Mouse (Mus musculus): ENCODE measurements around the gene Emc10. TPM values are rescaled to one million over a fixed set of nuclear protein-coding genes. Genes with fewer than 3 reads are reported as not detected.

Gene Emc10
- polyA plus RNA-seq, 1 experiment from 2014 or later: 145 TPM

GRCm38 (mm10) chr7:44468644-44469285 lies 27.6 kb downstream of the Emc10 start:
- H3K36me3 ChIP-seq (ENCODE audit: control insufficient read depth, insufficient read depth, low read length): no peaks in the 10 kb centered on the region
- ATAC-seq: no peak
- H3K4me3 ChIP-seq (ENCODE audit: low read length): peak overlapping the region; percentile 69
- peak overlapping the region; percentile 79 for H3K9ac ChIP-seq (ENCODE audit: low read depth, low read length)
- H3K4me1 ChIP-seq (ENCODE audit: control insufficient read depth, insufficient read depth, low read depth, low read length): peaks cover 40% of the 10 kb centered on the region
- no peaks in the 10 kb centered on the region for H3K27me3 ChIP-seq (replicated peaks; ENCODE audit: control insufficient read depth, insufficient read depth, low read length)
- H3K4me2 ChIP-seq (ENCODE audit: low read length): peak overlapping the region; percentile 83
- peak overlapping the region; percentile 92 for H3K27ac ChIP-seq (ENCODE audit: low read depth, low read length)
- 44% methylated on average over 15 of the region's 15 CpGs for WGBS
- no peaks in the 10 kb centered on the region for H3K9me3 ChIP-seq (ENCODE audit: control insufficient read depth, low read length)

GRCm38 (mm10) chr7:44467811-44468411 lies 28.4 kb downstream of the Emc10 start, which contains the start of gene Josd2:
Gene Josd2, plus strand, starts transcription at chr7:44467980.
- Histone ChIP-seq H3K4me1 (ENCODE audit: control insufficient read depth, insufficient read depth, low read depth, low read length) (peaks cover 40% of the 10 kb centered on the region), H3K4me2 (ENCODE audit: low read length) (peak within 1 kb of the TSS; percentile 83), H3K36me3 (ENCODE audit: control insufficient read depth, insufficient read depth, low read length) (0 out of 2 replicates have a peak, but pooled peaks cover 2% of the 10 kb centered on the region), H3K27me3 (replicated peaks; ENCODE audit: control insufficient read depth, insufficient read depth, low read length) (no peaks in the 10 kb centered on the region), H3K27ac (ENCODE audit: low read depth, low read length) (peak within 1 kb of the TSS; percentile 92), H3K9ac (ENCODE audit: low read depth, low read length) (peak within 1 kb of the TSS; percentile 79), H3K4me3 (ENCODE audit: low read length) (peak within 1 kb of the TSS; percentile 69), H3K9me3 (ENCODE audit: control insufficient read depth, low read length) (no peaks in the 10 kb centered on the region)
- peak; percentile 92 for ATAC-seq
- WGBS: under 1% methylated on average over 42 of the region's 42 CpGs

- no peak overlapping the region for H3K4me2 ChIP-seq (ENCODE audit: low read length)
- no peak overlapping the region for H3K4me3 ChIP-seq (ENCODE audit: low read length)
- WGBS: 77% methylated on average over 16 of the region's 16 CpGs
- no peaks in the 10 kb centered on the region for H3K27me3 ChIP-seq (replicated peaks; ENCODE audit: control insufficient read depth, insufficient read depth, low read length)
- ATAC-seq: peak; percentile 1; the same call in 1 of the 2 replicates
- peaks cover 46% of the 10 kb centered on the region for H3K4me1 ChIP-seq (ENCODE audit: control insufficient read depth, insufficient read depth, low read depth, low read length)
- H3K9ac ChIP-seq (ENCODE audit: low read depth, low read length): no peak overlapping the region
- no peaks in the 10 kb centered on the region for H3K9me3 ChIP-seq (ENCODE audit: control insufficient read depth, low read length)
- H3K36me3 ChIP-seq (ENCODE audit: control insufficient read depth, insufficient read depth, low read length): peaks cover 12% of the 10 kb centered on the region
- peak overlapping the region; percentile 92 for H3K27ac ChIP-seq (ENCODE audit: low read depth, low read length)
Measured at GRCm38 (mm10) chr7:44466888-44467311, 29.4 kb downstream of the Emc10 start.

DNA sequence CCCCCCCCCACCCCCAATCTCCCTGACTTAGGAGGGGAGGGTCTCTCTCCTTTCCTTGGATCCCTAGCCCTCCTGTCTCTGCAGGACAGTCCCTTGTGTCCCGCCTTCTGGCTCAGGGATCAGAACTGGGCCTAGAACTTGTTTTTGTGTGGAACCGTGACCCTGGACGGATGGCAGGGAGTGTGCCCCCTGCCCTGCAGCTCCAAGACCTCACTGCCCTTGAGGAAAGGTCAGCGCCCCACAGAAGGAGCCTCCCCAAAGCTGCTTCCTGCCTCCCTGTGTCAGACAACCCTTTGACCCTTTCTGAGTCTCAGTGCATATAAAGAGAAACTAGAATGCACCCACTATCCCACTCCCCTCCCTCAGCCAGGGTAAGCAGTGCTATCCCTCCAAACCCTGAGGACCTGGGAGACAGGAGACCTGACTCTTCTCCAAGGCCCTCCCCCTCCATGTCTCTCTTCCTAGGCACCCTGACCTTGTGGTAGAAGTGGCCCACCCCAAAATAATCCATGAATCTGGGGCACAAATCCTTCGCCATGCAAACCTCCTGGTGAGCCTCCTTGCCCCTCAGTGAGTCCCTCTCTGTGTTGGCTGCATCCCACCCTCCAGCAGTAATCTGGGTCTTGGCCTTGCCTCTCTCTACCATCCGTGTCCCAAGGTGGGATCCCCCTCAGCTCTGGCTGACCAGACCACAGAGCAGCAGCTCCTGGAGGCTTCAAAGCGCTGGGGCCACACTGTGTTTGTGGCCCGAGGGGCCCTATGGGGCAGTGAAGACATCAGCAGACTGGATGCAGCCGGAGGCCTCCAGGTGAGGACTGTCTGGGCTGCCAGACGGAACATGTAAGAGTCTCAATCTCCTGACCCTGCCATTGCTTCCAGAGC lies 30.1 kb downstream of the Emc10 start:
- Histone ChIP-seq H3K4me3 (ENCODE audit: low read length) (no peak overlapping the region), H3K36me3 (ENCODE audit: control insufficient read depth, insufficient read depth, low read length) (peaks cover 16% of the 10 kb centered on the region), H3K27me3 (replicated peaks; ENCODE audit: control insufficient read depth, insufficient read depth, low read length) (no peaks in the 10 kb centered on the region), H3K9ac (ENCODE audit: low read depth, low read length) (no peak overlapping the region), H3K4me1 (ENCODE audit: control insufficient read depth, insufficient read depth, low read depth, low read length) (peaks cover 46% of the 10 kb centered on the region), H3K4me2 (ENCODE audit: low read length) (no peak overlapping the region), H3K9me3 (ENCODE audit: control insufficient read depth, low read length) (no peaks in the 10 kb centered on the region), H3K27ac (ENCODE audit: low read depth, low read length) (peak overlapping the region; percentile 92)
- ATAC-seq: no peak
- WGBS: 73% methylated on average over 10 of the region's 10 CpGs

DNA sequence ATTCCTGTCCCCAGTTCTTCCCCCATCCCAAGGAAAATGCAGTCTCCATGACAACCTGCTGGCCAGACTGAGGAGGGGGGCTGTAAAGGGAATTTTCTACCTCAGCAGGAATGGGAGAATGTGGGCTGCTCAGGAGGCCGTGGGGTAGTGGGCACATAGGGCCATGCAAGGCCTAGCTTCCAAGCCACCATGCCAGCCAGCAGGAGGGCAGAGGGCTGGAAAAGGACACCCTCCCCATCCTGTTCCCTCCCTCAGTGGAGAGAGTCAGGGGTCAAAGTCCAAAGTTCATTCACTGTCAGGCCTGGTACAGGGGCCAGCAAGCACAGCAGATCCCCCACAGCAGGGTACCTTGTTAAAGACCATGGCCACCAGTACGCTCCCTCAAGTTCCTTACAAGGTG lies 31.2 kb downstream of the Emc10 start, which contains the start of gene Aspdh:
Gene Aspdh, plus strand, starts transcription at position 281 of the 400 bp plus-strand sequence.
- H3K9me3 ChIP-seq (ENCODE audit: control insufficient read depth, low read length): no peaks in the 10 kb centered on the region
- H3K4me1 ChIP-seq (ENCODE audit: control insufficient read depth, insufficient read depth, low read depth, low read length): peaks cover 46% of the 10 kb centered on the region
- H3K27ac ChIP-seq (ENCODE audit: low read depth, low read length): peak within 1 kb of the TSS; percentile 81
- H3K4me3 ChIP-seq (ENCODE audit: low read length): no peak within 1 kb of the TSS
- H3K9ac ChIP-seq (ENCODE audit: low read depth, low read length): 0 out of 2 replicates have a peak within 1 kb of the TSS, but pooled peaks have one; percentile 1
- H3K27me3 ChIP-seq (replicated peaks; ENCODE audit: control insufficient read depth, insufficient read depth, low read length): no peaks in the 10 kb centered on the region
- no peak for ATAC-seq
- H3K4me2 ChIP-seq (ENCODE audit: low read length): no peak within 1 kb of the TSS
- peaks cover 19% of the 10 kb centered on the region for H3K36me3 ChIP-seq (ENCODE audit: control insufficient read depth, insufficient read depth, low read length)
- 38% methylated on average over 2 of the region's 2 CpGs for WGBS

- H3K9ac ChIP-seq (ENCODE audit: low read depth, low read length): no peak overlapping the region
- peak overlapping the region; percentile 81 for H3K27ac ChIP-seq (ENCODE audit: low read depth, low read length)
- peaks cover 43% of the 10 kb centered on the region for H3K4me1 ChIP-seq (ENCODE audit: control insufficient read depth, insufficient read depth, low read depth, low read length)
- H3K4me2 ChIP-seq (ENCODE audit: low read length): no peak overlapping the region
- H3K36me3 ChIP-seq (ENCODE audit: control insufficient read depth, insufficient read depth, low read length): peaks cover 20% of the 10 kb centered on the region
- no peaks in the 10 kb centered on the region for H3K27me3 ChIP-seq (replicated peaks; ENCODE audit: control insufficient read depth, insufficient read depth, low read length)
- H3K4me3 ChIP-seq (ENCODE audit: low read length): no peak overlapping the region
- 10% methylated on average over 4 of the region's 4 CpGs for WGBS
- H3K9me3 ChIP-seq (ENCODE audit: control insufficient read depth, low read length): no peaks in the 10 kb centered on the region
- ATAC-seq: peak; percentile 5
Measured at GRCm38 (mm10) chr7:44464511-44464910, 31.8 kb downstream of the Emc10 start.

DNA sequence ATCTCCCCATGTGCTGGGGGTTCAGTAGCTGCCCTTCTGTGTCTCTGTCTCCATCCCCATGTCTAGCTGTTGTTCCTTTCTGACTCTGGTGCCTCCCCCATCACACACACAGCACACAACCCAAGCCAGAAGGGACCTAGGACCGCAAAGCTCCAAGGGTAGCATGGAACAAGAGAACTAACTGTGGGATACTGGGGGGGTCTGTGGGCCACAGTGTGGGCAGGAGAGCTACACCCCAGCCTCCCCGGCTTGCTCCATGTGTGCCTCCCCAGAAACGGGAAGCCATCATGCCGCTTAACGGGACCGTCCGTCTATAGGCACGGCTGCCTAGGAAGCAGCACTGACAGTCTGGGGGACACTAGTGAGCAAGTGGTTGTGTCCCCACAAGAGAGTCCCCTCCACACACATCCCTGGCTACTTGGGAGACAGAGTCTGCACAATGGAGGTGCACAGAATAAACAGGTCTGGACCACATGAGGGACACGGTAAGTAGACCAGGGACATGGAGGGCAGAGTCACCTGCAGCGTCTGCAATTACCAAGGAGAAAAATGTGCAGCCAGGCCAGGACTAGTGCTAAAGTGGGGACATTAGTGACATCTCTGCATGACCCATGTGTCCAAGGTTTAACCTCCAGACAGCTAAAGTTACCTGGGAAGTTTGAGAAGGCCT lies 32.6 kb downstream of the Emc10 start:
- H3K4me1 ChIP-seq (ENCODE audit: control insufficient read depth, insufficient read depth, low read depth, low read length): peaks cover 36% of the 10 kb centered on the region
- H3K4me3 ChIP-seq (ENCODE audit: low read length): no peak overlapping the region
- no peak overlapping the region for H3K4me2 ChIP-seq (ENCODE audit: low read length)
- H3K9me3 ChIP-seq (ENCODE audit: control insufficient read depth, low read length): no peaks in the 10 kb centered on the region
- peaks cover 22% of the 10 kb centered on the region for H3K36me3 ChIP-seq (ENCODE audit: control insufficient read depth, insufficient read depth, low read length)
- peak overlapping the region; percentile 81; the same call in 1 of the 2 replicates for H3K27ac ChIP-seq (ENCODE audit: low read depth, low read length)
- 71% methylated on average over 10 of the region's 10 CpGs for WGBS
- H3K27me3 ChIP-seq (replicated peaks; ENCODE audit: control insufficient read depth, insufficient read depth, low read length): no peaks in the 10 kb centered on the region
- 0 out of 2 replicates have a peak overlapping the region, but pooled peaks have one; percentile 4 for H3K9ac ChIP-seq (ENCODE audit: low read depth, low read length)
- no peak for ATAC-seq

DNA sequence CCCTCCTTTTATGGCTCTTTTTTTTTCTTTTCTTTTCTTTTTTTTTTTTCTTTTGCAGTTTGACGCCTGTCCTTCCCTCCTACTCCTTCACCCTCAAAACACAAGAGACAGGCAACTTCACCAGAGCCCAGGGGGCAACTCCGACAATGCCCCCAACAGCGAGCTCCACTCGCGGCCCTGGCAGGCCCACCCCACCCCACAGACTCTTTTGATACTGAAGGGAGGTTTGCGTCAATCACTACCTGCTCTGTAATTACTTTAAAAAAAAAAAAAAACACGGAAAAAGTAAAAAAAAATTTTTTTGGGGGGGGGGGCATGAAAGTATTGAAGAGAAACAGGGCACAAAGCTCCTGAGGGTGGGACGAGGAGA lies 33.3 kb downstream of the Emc10 start:
- H3K9me3 ChIP-seq (ENCODE audit: control insufficient read depth, low read length): no peaks in the 10 kb centered on the region
- H3K27ac ChIP-seq (ENCODE audit: low read depth, low read length): no peak overlapping the region; the same call in 1 of the 2 replicates
- peaks cover 28% of the 10 kb centered on the region for H3K36me3 ChIP-seq (ENCODE audit: control insufficient read depth, insufficient read depth, low read length)
- no peak for ATAC-seq
- H3K4me2 ChIP-seq (ENCODE audit: low read length): no peak overlapping the region
- WGBS: 43% methylated on average over 8 of the region's 8 CpGs
- H3K4me3 ChIP-seq (ENCODE audit: low read length): no peak overlapping the region
- H3K9ac ChIP-seq (ENCODE audit: low read depth, low read length): no peak overlapping the region
- H3K4me1 ChIP-seq (ENCODE audit: control insufficient read depth, insufficient read depth, low read depth, low read length): peaks cover 32% of the 10 kb centered on the region
- H3K27me3 ChIP-seq (replicated peaks; ENCODE audit: control insufficient read depth, insufficient read depth, low read length): no peaks in the 10 kb centered on the region

Data from hindbrain, embryonic 16.5 days (tissue).